Mouse (Mus musculus) bone marrow, adult 2 months (tissue): Measurements from ENCODE around the gene Psmd5. TPM values are rescaled to one million over a fixed set of nuclear protein-coding genes. Genes with fewer than 3 reads are reported as not detected.

Experiments
- H3K27ac ChIP-seq: fragments of 200-500 bp; 2 replicates; pipeline ENCODE4 v1.5.1; 2012; ENCODE audit warnings: low read depth, mild to moderate bottlenecking, control low read depth, inconsistent platforms, low read length; ENCODE audit not compliant: control insufficient read depth, poor library complexity, insufficient read depth
- H3K4me1 ChIP-seq: fragments of 200-500 bp; 2 replicates; pipeline ENCODE4 v1.6.1; 2011; ENCODE audit warnings: low read length; ENCODE audit not compliant: control insufficient read depth, insufficient read depth
- H3K4me3 ChIP-seq: fragments of 200-500 bp; replicated peaks from 2 replicates; pipeline ENCODE3; 2011; ENCODE audit warnings: mild to moderate bottlenecking, low read depth, low read length, control low read depth; ENCODE audit not compliant: control insufficient read depth
- CTCF ChIP-seq: fragments of 200-500 bp; IDR thresholded peaks from 2 replicates; pipeline ENCODE4 v1.5.1; 2011; ENCODE audit warnings: low read length, control low read depth; ENCODE audit not compliant: control insufficient read depth, insufficient read depth
- POLR2A ChIP-seq: fragments of 200-500 bp; IDR thresholded peaks from 2 replicates; pipeline ENCODE4 v1.6.1; 2011; ENCODE audit warnings: low read depth, mild to moderate bottlenecking, control low read depth, low read length, borderline replicate concordance; ENCODE audit not compliant: control insufficient read depth
- WGBS: fragments of 180-500 bp; shearing (Covaris S2); methylation state at CpG from one replicate; pipeline ENCODE4 v1.1.7; 2018; 5-methylcytosine and 5-hydroxymethylcytosine counted together
- polyA plus RNA-seq: library from polyadenylated mRNA; stranded (reverse); fragments of >200 nt; gene quantifications from 2 replicates; pipeline ENCODE4 v1.2.4, GENCODE M21; 2011; ENCODE audit warnings: low replicate concordance; ENCODE audit not compliant: missing spikeins, insufficient read depth, insufficient read length

The Psmd5 gene
- polyA plus RNA-seq, 1 experiment, result 30.3 TPM

DNA sequence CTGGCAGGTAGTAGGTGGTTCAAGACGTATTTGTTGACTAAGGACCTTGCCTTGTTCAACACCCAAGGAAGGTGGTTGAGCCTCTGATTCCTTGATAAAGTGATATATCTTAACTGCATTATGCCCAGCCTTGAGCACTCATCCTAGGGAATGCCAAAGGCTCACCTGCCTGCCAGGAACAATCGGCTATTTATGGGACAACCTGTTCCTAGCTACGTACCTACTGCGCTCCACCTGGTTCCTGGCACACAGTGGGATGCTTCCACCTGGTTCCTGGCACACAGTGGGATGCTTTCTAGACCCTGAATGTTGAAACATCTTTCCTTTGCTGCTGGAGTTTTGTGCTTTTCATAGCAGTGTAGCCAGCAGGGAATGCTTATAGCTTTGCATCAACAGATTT, 35.0 kb upstream of the Psmd5 start:
- 86% methylated on average over 4 of the region's 4 CpGs for WGBS
- Histone ChIP-seq H3K4me3 (no peak overlapping the region), H3K4me1 (peaks cover 1% of the 10 kb centered on the region; the same call in 1 of the 2 replicates), H3K27ac (no peak overlapping the region)
- no peak for TF ChIP-seq CTCF
- TF ChIP-seq POLR2A, result no peak

DNA sequence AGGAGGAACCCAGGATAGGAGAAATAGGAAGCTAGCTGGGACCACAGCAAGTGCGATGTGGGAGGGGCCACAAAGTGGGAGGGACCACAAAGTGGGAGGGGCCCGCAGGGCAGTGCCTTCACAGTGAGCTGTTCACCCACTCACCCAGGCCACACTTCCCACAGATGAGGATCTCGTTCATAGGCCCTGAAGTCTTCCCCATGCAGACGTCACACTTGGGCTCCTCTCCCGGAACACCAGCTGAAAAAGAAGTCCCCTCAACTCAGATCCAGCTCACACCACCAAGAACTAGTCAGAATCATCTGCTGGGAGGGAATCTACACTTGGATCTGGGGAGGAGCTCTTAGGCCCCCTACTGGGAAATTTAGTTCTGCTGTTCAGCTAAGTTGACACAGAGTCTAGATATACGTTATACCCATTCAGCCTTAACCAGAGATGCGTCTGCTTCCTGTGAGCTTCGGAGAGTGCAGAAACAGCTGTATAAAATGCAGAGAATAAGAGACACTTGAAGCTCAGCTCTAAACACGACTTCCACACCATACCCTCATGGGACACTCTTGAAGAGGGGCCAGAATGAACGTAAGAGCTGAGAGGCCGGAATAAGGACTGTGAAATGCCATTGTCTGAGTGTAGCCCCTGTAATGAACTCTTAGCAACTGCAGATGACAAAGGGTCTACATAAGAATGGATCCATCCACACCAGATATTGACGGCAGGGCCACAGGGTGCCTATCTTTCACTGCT, 32.3 kb upstream of the Psmd5 start:
- Histone ChIP-seq H3K4me3 (no peak overlapping the region), H3K4me1 (peaks cover 1% of the 10 kb centered on the region), H3K27ac (peak overlapping the region; percentile 60)
- no peak for TF ChIP-seq CTCF
- TF ChIP-seq POLR2A, result no peak
- 38% methylated on average over 12 of the region's 12 CpGs for WGBS

DNA sequence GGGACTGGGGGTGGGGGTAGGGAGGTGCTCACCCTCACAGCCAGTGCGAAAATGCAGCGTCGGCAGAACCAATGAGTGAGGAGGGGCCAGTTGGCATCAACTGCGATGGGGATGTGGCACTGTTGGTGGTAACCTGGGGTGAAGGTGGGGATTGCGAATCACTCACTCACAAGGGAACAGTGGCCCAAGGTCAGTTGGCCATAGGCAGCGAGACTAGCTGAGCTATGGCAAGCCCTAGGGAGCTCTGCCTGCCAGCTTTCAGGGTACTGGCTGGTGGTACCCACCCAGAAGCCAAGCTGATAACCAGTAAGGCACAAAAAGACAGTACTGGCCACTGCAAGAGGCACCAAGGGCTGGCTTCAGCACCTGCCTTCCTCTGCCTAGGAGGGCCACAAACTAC, 31.7 kb upstream of the Psmd5 start:
- Histone ChIP-seq H3K4me1 (peaks cover 1% of the 10 kb centered on the region), H3K4me3 (no peak overlapping the region), H3K27ac (peak overlapping the region; percentile 60)
- WGBS, result 88% methylated on average over 6 of the region's 6 CpGs
- TF ChIP-seq POLR2A (no peak), CTCF (no peak)

DNA sequence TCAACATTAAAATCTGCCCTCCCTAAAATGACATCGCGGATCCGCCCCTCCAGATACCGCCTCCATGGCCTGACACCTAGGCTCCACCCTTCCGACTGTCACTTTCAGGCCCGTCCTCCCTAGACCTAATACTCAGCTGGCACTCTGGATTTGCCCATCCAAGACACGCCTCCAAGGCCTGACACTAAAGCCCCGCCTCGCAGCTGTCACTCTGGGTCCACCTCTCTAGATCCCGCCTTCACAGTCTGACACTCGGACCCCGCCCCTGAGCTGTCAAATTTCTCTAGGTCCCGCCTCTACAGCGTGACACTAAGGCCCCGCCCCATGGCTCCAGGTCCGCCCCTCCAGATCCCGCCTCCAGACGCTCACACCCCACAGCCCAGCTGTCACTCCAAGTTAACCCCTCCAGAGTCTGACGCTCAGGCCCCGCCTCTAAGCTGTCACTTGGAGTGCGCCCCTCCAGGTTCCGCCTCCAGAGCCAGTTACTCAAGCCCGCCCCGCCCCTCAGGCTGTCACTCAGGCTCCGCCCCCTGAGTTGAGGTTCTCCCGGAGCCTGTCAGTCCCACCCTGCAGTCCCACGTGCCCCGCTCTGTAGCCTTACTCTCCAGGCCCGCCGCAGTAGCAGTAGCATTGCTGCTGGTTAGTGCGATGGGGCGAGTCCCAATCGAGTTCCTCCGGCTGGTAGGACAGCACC, 30.2 kb upstream of the Psmd5 start:
- H3K27ac ChIP-seq, result peak overlapping the region; percentile 60
- 0 out of 2 replicates have a peak, but pooled peaks have one; percentile 44 for TF ChIP-seq POLR2A
- TF ChIP-seq CTCF, result no peak
- WGBS, result 2% methylated on average over 34 of the region's 34 CpGs
- H3K4me3 ChIP-seq, result peak overlapping the region; percentile 57
- peaks cover 1% of the 10 kb centered on the region for H3K4me1 ChIP-seq

DNA sequence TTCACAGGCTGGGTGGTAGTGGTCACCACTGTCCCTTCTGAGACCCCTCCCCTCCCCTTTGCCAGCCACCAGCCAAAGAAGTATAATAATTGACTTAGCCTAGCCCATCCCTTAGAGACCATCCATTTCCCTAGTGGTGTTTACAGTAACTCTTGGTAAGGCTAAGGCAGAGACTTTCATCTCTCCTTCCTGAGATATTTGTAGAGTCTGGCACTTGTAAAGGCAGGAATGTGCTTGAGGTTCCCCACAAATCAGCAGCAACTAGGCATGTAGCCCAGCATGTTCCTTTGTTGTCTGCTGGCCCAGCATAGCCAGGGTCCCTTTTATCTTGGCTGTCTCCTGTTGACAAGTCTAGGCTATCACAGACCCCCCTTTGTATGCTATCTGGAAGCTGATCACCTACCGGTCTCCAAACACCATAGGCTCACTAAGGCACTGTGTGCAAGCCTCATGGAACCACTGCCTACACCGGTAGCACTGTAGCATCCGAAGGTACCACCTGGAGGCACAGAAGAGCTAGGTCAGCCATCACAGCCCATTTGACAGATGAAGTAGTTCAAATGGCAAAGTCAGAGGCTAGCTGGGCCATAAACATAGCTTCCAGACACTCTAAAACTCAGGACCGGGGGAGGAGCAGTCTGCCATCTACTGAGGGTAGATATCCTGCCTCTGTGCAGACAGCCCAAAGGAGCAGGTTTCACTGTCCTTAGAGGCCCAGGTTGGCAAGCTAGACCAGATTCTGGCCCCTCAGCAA, 29.1 kb upstream of the Psmd5 start:
- TF ChIP-seq POLR2A (no peak), CTCF (no peak)
- Histone ChIP-seq H3K27ac (no peak overlapping the region), H3K4me3 (no peak overlapping the region), H3K4me1 (peaks cover 1% of the 10 kb centered on the region)
- 85% methylated on average over 4 of the region's 4 CpGs for WGBS

DNA sequence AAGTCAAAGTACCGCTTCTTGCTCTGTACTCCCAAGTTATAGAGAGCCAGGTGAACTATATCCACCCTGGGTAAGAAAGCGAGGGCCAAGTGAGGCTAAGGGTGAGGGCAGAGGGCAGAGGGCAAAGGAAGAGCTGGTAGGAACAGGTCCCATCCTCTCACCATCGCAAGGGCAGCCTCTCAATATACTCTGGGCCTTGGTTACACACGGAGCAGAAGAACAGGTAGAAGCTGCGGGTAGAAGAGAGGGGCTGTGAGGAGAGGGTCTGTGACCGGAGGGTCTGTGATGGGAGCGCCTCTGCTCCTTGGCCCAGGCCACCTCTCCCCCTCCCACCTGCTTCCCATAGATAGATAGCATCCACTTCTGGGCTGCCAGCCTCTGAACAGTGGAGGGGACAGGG, 28.4 kb upstream of the Psmd5 start:
- Histone ChIP-seq H3K4me1 (peaks cover 1% of the 10 kb centered on the region), H3K4me3 (no peak overlapping the region), H3K27ac (0 out of 2 replicates have a peak overlapping the region, but pooled peaks have one; percentile 11)
- 86% methylated on average over 7 of the region's 7 CpGs for WGBS
- TF ChIP-seq CTCF, result no peak
- no peak for TF ChIP-seq POLR2A

DNA sequence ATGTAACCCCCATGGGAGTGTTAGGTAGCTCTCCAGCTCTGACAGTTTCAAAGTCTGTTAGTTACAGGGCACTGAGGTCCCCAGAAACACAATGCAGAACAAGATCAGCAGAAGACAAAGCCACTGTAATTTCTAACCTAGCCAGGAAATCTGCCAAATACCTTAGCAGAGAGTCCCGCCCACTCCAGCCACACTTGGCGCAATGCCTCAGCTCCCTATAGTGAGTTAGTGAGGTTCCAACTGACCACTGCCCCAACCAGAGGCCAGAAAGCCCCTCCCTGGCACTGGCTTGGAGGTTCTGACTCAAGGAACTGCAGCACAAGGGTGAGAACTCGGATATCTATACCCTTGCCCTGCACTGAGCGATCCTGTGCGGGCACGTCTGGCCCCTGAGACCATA, 28.0 kb upstream of the Psmd5 start:
- no peak overlapping the region for H3K27ac ChIP-seq
- TF ChIP-seq POLR2A (no peak), CTCF (no peak)
- no peak overlapping the region for H3K4me3 ChIP-seq
- 84% methylated on average over 6 of the region's 6 CpGs for WGBS
- H3K4me1 ChIP-seq, result peaks cover 1% of the 10 kb centered on the region

DNA sequence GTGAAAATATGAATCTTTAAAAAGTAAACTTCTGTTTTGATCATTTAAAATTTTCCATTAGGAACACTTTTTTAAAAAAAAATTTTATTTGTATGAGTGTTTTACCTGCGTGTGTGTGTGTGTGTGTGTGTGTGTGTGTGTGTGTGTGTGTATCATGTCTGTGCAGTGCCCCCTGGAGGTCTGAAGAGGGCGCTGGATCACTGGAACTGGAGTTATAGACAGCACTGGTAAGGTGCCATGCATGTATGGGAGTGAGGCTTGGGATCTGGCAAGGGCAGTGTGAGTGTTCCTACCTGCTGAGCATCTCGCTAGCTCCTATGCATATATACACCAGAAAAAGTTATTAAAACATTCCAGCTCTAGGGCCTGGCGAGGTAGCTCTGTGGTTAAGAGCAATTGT, 27.0 kb upstream of the Psmd5 start:
- H3K4me3 ChIP-seq, result no peak overlapping the region
- peaks cover 1% of the 10 kb centered on the region for H3K4me1 ChIP-seq
- 81% methylated on average over 4 of the region's 4 CpGs for WGBS
- H3K27ac ChIP-seq, result no peak overlapping the region
- TF ChIP-seq POLR2A (no peak), CTCF (no peak)
